Mouse (Mus musculus) adrenal gland, adult 10 weeks (tissue): ENCODE measurements around the gene Gm8082. TPM values are rescaled to one million over a fixed set of nuclear protein-coding genes. Genes with fewer than 3 reads are reported as not detected.

Source experiments
- polyA plus RNA-seq: library from polyadenylated mRNA; stranded (reverse); fragments of 350-450 nt; fragmentation: Illumina TruSeq; extraction: RNeasy Lipid Tissue Mini Kit (QIAGEN cat#74804); gene quantifications from one replicate; pipeline ENCODE4 v1.2.3, GENCODE M21; 2014; ENCODE audit warnings: low read depth, low replicate concordance

Gm8082 gene
- polyA plus RNA-seq, result not detected

GRCm38 (mm10) chr14:42993524-42993923 is at the start of gene Gm8082:
TSS of gene Gm8082 (minus strand) at chr14:42993624.

GRCm38 (mm10) chr14:43015528-43015927 is 22.1 kb upstream of the Gm8082 start, which contains the start of gene Gm10376:
TSS of gene Gm10376 (minus strand) at chr14:43015628.

Other genes starting within 250 kb of the Gm8082 start
- not detected for gene Gm3015, start 224.8 kb downstream of the Gm8082 start, polyA plus RNA-seq
- gene Gm10377, start 195.6 kb downstream of the Gm8082 start, polyA plus RNA-seq, result not detected
- not detected for gene Gm21977, start 140.1 kb downstream of the Gm8082 start, polyA plus RNA-seq
- not detected for gene Gm10376, start 22.0 kb upstream of the Gm8082 start, polyA plus RNA-seq
- gene Gm8094, start 83.0 kb upstream of the Gm8082 start, polyA plus RNA-seq, result not detected
- gene Gm8104, start 107.0 kb upstream of the Gm8082 start, polyA plus RNA-seq, result not detected
- not detected for gene Gm7233, start 186.2 kb upstream of the Gm8082 start, polyA plus RNA-seq
- gene Gm8122, start 241.7 kb upstream of the Gm8082 start, polyA plus RNA-seq, result not detected